In the genomic region with DNA sequence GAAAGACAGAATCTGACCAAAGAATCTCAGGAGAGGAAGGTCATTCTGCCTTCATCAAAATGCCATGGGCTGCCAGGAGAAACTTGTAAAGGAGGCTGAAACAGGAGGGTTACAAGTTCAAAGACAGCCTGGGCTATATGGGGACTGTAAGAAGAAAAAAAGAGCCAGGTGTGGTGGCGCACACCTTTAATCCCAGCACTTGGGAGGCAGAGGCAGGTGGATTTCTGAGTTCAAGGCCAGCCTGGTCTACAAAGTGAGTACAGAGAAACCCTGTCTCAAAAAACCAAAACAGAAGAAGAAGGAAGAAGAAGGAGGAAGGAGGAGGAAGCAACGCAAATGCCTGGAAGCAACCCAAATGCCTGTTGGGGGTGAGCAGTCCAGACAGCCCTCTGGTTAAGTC, we compare ENCODE assay signal across 8 mouse cellular contexts. TPM values are rescaled to one million over a fixed set of nuclear protein-coding genes. Genes with fewer than 3 reads are reported as not detected.
DNase-seq lines count a peak whose midpoint lies in the region; ATAC-seq and TF ChIP-seq lines count a peak whose summit lies in the region.

Ctsh (plus strand) TSS at position 301 of the 400 bp plus-strand sequence.

- H3K27me3 ChIP-seq in embryonic facial prominence, embryonic 14.5 days (replicated peaks; ENCODE audit: control insufficient read depth, insufficient read depth, low read length), result no peaks in the 10 kb centered on the region; the same call in 1 of the 2 replicates
- H3K27me3 ChIP-seq in heart, postnatal 0 days (ENCODE audit: control insufficient read depth, insufficient read depth, low read length), result no peaks in the 10 kb centered on the region
- H3K27me3 ChIP-seq in limb, embryonic 10.5 days (ENCODE audit: low read depth, poor library complexity, severe bottlenecking), result peaks cover 5% of the 10 kb centered on the region
- no peaks in the 10 kb centered on the region; the same call in 1 of the 2 replicates for H3K27me3 ChIP-seq in neural tube, embryonic 15.5 days (replicated peaks)

- TF ChIP-seq CTCF in lung, adult 2 months (IDR thresholded peaks at IDR 0.05; ENCODE audit: insufficient read depth, low read length), result no peak
- no peak for TF ChIP-seq CTCF in heart, postnatal 0 days (IDR thresholded peaks at IDR 0.05; ENCODE audit: low read depth)

- TF ChIP-seq POLR2A in lung, adult 2 months (IDR thresholded peaks at IDR 0.05; ENCODE audit: borderline replicate concordance, extremely low read depth, low read depth, low read length), result no peak

- no peaks in the 10 kb centered on the region for H3K4me1 ChIP-seq in lung, adult 2 months (ENCODE audit: control insufficient read depth, insufficient read depth, low read length)
- no peaks in the 10 kb centered on the region for H3K4me1 ChIP-seq in embryonic facial prominence, embryonic 14.5 days (ENCODE audit: control insufficient read depth, insufficient read depth, low read length)
- no peaks in the 10 kb centered on the region for H3K4me1 ChIP-seq in heart, postnatal 0 days (ENCODE audit: control insufficient read depth, insufficient read depth)
- H3K4me1 ChIP-seq in limb, embryonic 10.5 days, result peaks cover 12% of the 10 kb centered on the region
- H3K4me1 ChIP-seq in neural tube, embryonic 15.5 days, result peaks cover 11% of the 10 kb centered on the region

- H3K4me2 ChIP-seq in embryonic facial prominence, embryonic 14.5 days (ENCODE audit: low read depth, low read length), result peak within 1 kb of the TSS; percentile 88
- H3K4me2 ChIP-seq in heart, postnatal 0 days (ENCODE audit: low read depth, low read length), result peak within 1 kb of the TSS; percentile 85
- H3K4me2 ChIP-seq in neural tube, embryonic 15.5 days, result peak within 1 kb of the TSS; percentile 76

- no peak within 1 kb of the TSS for H3K27ac ChIP-seq in embryonic facial prominence, embryonic 14.5 days (replicated peaks; ENCODE audit: low read depth, low read length)
- peak within 1 kb of the TSS; percentile 60 for H3K27ac ChIP-seq in heart, postnatal 0 days (ENCODE audit: low read depth)
- peak within 1 kb of the TSS; percentile 77 for H3K27ac ChIP-seq in limb, embryonic 10.5 days
- H3K27ac ChIP-seq in neural tube, embryonic 15.5 days (replicated peaks), result no peak within 1 kb of the TSS

- 67% methylated on average over 2 of the region's 2 CpGs for WGBS in lung, adult 2 months
- WGBS in embryonic facial prominence, embryonic 14.5 days, result 79% methylated on average over 2 of the region's 2 CpGs
- WGBS in heart, postnatal 0 days, result 63% methylated on average over 2 of the region's 2 CpGs
- WGBS in limb, embryonic 10.5 days, result 89% methylated on average over 2 of the region's 2 CpGs
- 84% methylated on average over 2 of the region's 2 CpGs for WGBS in neural tube, embryonic 15.5 days

- peak within 1 kb of the TSS; percentile 65 for H3K9ac ChIP-seq in embryonic facial prominence, embryonic 14.5 days (ENCODE audit: low read depth, low read length)
- H3K9ac ChIP-seq in heart, postnatal 0 days (replicated peaks; ENCODE audit: low read depth, low read length), result peak within 1 kb of the TSS; percentile 63
- H3K9ac ChIP-seq in neural tube, embryonic 15.5 days (replicated peaks), result peak within 1 kb of the TSS; percentile 34

- H3K9me3 ChIP-seq in embryonic facial prominence, embryonic 14.5 days (ENCODE audit: control insufficient read depth, low read length), result no peaks in the 10 kb centered on the region
- H3K9me3 ChIP-seq in heart, postnatal 0 days (replicated peaks; ENCODE audit: control insufficient read depth, low read length), result no peaks in the 10 kb centered on the region
- no peaks in the 10 kb centered on the region for H3K9me3 ChIP-seq in limb, embryonic 10.5 days (replicated peaks)
- H3K9me3 ChIP-seq in neural tube, embryonic 15.5 days (replicated peaks), result no peaks in the 10 kb centered on the region

- no peak for DNase-seq in lung, adult 2 months
- DNase-seq in lung, postnatal 25 days (ENCODE audit: low spot score), result no peak
- DNase-seq in embryonic facial prominence, embryonic 14.5 days (ENCODE audit: low spot score), result no peak
- DNase-seq in heart, postnatal 0 days (ENCODE audit: low spot score), result no peak
- no peak for DNase-seq in limb, embryonic 10.5 days (ENCODE audit: low spot score)
- no peak for DNase-seq in testis, postnatal 14 days (ENCODE audit: low spot score)
- no peak for DNase-seq in urinary bladder, postnatal 4 days (ENCODE audit: low spot score in 2 of 2)

- no peaks in the 10 kb centered on the region for H3K36me3 ChIP-seq in embryonic facial prominence, embryonic 14.5 days (ENCODE audit: control insufficient read depth, insufficient read depth, low read length)
- no peaks in the 10 kb centered on the region for H3K36me3 ChIP-seq in heart, postnatal 0 days (replicated peaks; ENCODE audit: control insufficient read depth, insufficient read depth, low read length)
- no peaks in the 10 kb centered on the region for H3K36me3 ChIP-seq in limb, embryonic 10.5 days
- no peaks in the 10 kb centered on the region for H3K36me3 ChIP-seq in neural tube, embryonic 15.5 days

- no peak for ATAC-seq in embryonic facial prominence, embryonic 14.5 days (ENCODE audit: low read depth)
- ATAC-seq in heart, postnatal 0 days (ENCODE audit: insufficient read depth, low read depth), result no peak
- ATAC-seq in neural tube, embryonic 15.5 days (ENCODE audit: low FRiP score), result no peak

- H3K4me3 ChIP-seq in lung, adult 2 months (replicated peaks; ENCODE audit: extremely low read depth, low read depth, low read length), result peak within 1 kb of the TSS; percentile 76
- peak within 1 kb of the TSS; percentile 48 for H3K4me3 ChIP-seq in embryonic facial prominence, embryonic 14.5 days (ENCODE audit: low read depth, low read length)
- peak within 1 kb of the TSS; percentile 64 for H3K4me3 ChIP-seq in heart, postnatal 0 days (ENCODE audit: low read depth, low read length)
- H3K4me3 ChIP-seq in limb, embryonic 10.5 days, result peak within 1 kb of the TSS; percentile 64
- peak within 1 kb of the TSS; percentile 41 for H3K4me3 ChIP-seq in neural tube, embryonic 15.5 days (replicated peaks)

- no peak for TF ChIP-seq EP300 in heart, postnatal 0 days (IDR thresholded peaks at IDR 0.05; ENCODE audit: low read depth)

RNA-seq across cellular contexts. Expression of gene Ctsh, which starts in this region (rescaled TPM):
- polyA plus RNA-seq in lung, adult 2 months (2012; rRNA removed), result 95.5 and 151 TPM in 2 replicates
- 58.1 and 69.3 TPM in 2 replicates for polyA plus RNA-seq in embryonic facial prominence, embryonic 14.5 days (2014; fragmentation: Nextera tagmentation; extraction: Ambion mirVana)
- 63.6 and 151 TPM in 2 replicates for total RNA-seq in heart, postnatal 0 days (2014; rRNA removed; ENCODE audit: low replicate concordance)
- 78.8 and 85.5 TPM in 2 replicates for polyA plus RNA-seq in heart, postnatal 0 days (2015; fragmentation: Nextera tagmentation; extraction: Ambion mirVana)
- polyA plus RNA-seq in limb, embryonic 10.5 days (2016; fragmentation: Nextera tagmentation; extraction: Ambion mirVana), result 7.5 and 12.1 TPM in 2 replicates
- 41.7 and 48.1 TPM in 2 replicates for polyA plus RNA-seq in neural tube, embryonic 15.5 days (2015; fragmentation: Nextera tagmentation; extraction: Ambion mirVana)

Comparison
In these comparisons a context has a peak if more than half of its experiments do, and no peak if none do; other contexts are left out.
1. H3K27ac ChIP-seq: peak in heart, postnatal 0 days (single experiment) and limb, embryonic 10.5 days (single experiment); none in embryonic facial prominence, embryonic 14.5 days (single experiment) and neural tube, embryonic 15.5 days (single experiment).
2. Peak in every context shown above with its lines, with median percentiles within 50 percentile points of each other: H3K4me3 ChIP-seq, H3K4me2 ChIP-seq and H3K9ac ChIP-seq.